Mouse (Mus musculus) fat pad, adult 2 months (tissue): ENCODE data around the gene Gpnmb.

Experiments
- DNase-seq: peaks from one replicate; pipeline ENCODE4 v3.0.0-alpha.2; 2011; ENCODE audit warnings: low read depth, low spot score; ENCODE audit errors: extremely low read depth

Gpnmb gene

DNA sequence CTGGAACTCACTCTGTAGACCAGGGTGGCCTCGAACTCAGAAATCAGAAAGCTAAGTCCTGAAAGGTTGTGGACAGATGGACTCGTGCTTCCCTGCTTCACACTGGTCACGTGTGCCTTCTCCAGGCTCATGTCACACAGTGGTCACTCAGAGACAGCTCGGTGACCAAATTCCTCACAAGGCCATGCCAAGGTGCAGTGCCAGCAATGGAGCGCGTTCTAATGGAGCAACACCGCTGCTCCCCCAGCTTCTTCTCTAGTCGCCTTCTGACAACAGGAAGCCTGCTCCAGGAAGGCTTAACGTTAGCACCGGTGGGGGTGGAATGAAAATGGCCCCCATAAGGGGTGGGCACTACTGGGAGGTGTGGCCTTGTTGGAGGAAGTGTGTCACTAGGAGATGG lies 58.6 kb downstream of the Gpnmb start:
- DNase-seq = no peak

- DNase-seq = peak; percentile 72
Measured at GRCm38 (mm10) chr6:49096421-49096820, 60.1 kb downstream of the Gpnmb start.

GRCm38 (mm10) chr6:49096933-49097461 lies 60.7 kb downstream of the Gpnmb start:
- peak; percentile 91 for DNase-seq

DNA sequence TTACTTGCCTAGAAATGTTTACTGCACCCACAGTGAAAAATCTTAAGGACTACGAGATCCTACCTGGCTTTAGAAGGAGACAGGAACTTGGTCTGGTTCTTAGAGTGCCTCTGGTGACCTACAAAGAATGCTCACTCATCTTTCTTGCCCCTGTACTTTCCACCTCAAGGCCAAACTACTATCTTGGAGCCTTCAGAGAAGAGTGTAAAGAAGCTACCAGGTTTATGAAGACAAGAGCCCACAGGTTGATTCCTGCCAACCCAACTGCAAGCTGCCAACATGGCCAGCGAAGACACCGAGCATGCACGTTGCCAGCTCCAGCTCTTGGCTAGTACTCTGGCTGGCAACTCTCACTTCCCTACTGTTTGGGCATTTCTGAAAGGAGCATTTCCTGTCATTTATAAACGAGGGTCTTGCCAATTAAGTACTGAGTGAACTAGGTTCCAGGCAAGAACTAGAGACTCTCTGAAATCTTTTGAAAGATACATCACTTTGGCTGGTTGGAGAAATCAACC lies 61.3 kb downstream of the Gpnmb start:
- DNase-seq = peak; percentile 25

DNA sequence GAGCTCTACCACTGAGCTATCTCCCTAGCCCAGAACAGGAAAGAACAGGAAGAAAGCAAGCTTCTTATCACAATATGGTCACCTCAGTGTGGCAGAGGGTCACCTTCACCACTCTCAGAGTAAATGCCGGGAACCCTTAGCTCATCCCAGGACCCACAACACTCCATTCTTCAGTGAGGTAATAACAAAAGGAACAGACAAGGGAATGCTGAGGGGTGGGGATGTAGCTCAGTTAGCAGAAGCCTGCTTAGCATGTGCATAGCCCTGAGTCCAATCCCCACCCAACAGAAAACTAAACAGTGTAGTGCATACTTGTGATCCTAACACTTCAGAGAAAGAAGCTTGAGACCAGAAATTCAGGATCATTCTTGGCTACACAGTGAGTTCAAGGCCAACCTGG lies 62.7 kb downstream of the Gpnmb start:
- DNase-seq = no peak

DNA sequence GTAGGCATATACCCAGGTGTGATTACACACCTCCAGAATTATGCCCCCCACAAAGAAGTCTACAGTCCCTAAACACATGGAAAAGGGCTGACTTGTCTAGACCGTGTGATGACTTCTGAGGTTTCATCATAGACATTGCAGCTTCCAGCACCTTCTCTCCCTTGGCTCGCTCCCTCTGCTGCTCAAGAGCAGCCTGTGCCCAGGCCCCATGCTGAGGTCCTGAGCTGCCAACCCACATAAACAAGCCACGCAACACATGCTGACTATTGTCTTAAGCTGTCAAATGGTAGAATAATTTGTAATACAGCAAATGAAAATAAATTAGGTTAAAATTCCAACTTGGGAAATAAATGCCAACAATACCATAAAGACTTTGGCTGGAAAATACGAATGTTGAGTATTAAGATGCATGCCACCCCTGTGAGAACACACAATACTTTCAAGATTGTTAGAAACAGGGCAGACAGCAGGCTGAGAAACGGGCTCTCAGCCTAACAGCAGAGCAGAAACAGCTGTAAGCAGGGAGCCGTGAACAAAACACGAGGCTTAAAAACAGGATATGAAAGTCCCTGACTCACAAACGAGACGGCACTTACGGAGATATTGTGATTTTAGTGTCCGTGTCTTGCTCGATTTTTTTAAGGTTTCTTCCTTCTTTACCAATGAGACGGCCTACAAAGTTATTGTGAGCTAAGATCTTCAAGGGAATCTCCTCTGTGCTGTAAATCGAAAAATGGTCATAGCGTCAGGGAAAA lies 70.6 kb downstream of the Gpnmb start:
- DNase-seq = no peak

- DNase-seq = no peak
Measured at GRCm38 (mm10) chr6:49109196-49109595, 72.8 kb downstream of the Gpnmb start.

- DNase-seq = no peak
Measured at GRCm38 (mm10) chr6:49113895-49114294, 77.5 kb downstream of the Gpnmb start.

- DNase-seq = no peak
Measured at GRCm38 (mm10) chr6:49114457-49114856, 78.1 kb downstream of the Gpnmb start.

GRCm38 (mm10) chr6:49115550-49115949 lies 79.2 kb downstream of the Gpnmb start:
- DNase-seq = no peak

GRCm38 (mm10) chr6:49116241-49116640 lies 79.9 kb downstream of the Gpnmb start:
- no peak for DNase-seq

GRCm38 (mm10) chr6:49118446-49118845 lies 82.1 kb downstream of the Gpnmb start:
- no peak for DNase-seq

- DNase-seq = no peak
Measured at GRCm38 (mm10) chr6:49119462-49120135, 83.3 kb downstream of the Gpnmb start.

DNA sequence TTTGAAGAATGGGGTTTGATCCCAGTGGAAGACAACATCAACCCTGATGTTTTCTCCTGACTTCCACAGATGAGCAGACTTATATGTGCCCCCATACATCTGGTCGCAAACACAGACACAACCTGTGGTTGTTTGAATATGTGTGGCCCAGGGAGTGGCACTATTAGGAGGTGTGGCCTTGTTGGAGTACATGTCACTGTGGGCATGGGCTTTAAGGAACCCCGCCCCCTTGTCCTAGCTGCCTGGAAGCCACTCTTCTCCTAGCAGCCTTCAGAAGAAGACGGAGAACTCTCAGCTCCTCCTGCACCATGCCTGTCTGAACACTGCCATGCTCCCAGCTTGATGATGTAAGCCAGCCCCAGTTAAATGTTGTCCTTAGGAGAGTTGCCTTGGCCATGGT lies 84.0 kb downstream of the Gpnmb start:
- no peak for DNase-seq
